ENCODE assay signal across 11 mouse cellular contexts in the genomic region with DNA sequence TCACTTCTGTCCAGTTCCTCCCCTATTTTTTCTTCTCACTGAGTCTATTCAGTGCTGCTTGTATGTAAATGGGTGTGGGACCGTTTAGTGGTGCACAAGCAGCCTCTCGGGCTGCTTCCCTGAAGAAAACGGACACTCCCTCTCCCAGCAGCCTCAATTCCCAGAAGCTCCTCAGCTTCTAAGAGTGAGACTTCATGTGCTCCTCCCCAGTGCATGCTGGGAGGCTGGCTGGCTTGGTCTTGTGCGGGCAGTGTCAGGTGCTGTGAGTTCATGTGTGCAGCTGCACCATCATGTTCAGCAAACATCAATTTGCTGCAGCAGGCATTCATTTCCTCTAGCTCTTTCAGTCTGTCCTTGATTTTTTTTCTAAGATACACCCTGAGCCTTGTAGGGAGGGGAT.
"Had no signal": no experiment of that assay in that cellular context is flagged by ENCODE, and none has a peak within 500 bp of the region (broad histone marks: within the 10 kb centered on the region; RNA-seq: fewer than 3 reads in every experiment).

No protein-coding gene starts in this region.

- H3K9me3 ChIP-seq: limb, embryonic 12.5 days; midbrain, embryonic 13.5 days; stomach, embryonic 15.5 days had no signal

- H3K36me3 ChIP-seq: limb, embryonic 12.5 days; midbrain, embryonic 13.5 days; stomach, embryonic 15.5 days had no signal

- H3K9ac ChIP-seq: limb, embryonic 12.5 days; liver, embryonic 14.5 days; midbrain, embryonic 13.5 days; stomach, embryonic 15.5 days had no signal

- DNase-seq: kidney, adult 9 months; kidney, postnatal 36 days; liver; lung, adult 18-20 months; right cerebral cortex, postnatal 14 days had no signal

- H3K27ac ChIP-seq: kidney, postnatal 0 days; layer of hippocampus, adult 2 months; limb, embryonic 12.5 days; liver, embryonic 14.5 days; midbrain, embryonic 13.5 days; stomach, embryonic 15.5 days had no signal

- ATAC-seq: midbrain, embryonic 13.5 days had no signal

- H3K4me2 ChIP-seq: limb, embryonic 12.5 days; midbrain, embryonic 13.5 days; stomach, embryonic 15.5 days had no signal

- H3K27me3 ChIP-seq: limb, embryonic 12.5 days; midbrain, embryonic 13.5 days; stomach, embryonic 15.5 days had no signal

- H3K4me3 ChIP-seq: layer of hippocampus, adult 2 months; limb, embryonic 12.5 days; midbrain, embryonic 13.5 days; stomach, embryonic 15.5 days had no signal
